Mouse (Mus musculus): ENCODE measurements at regions not wholly inside any gene's neighbourhood (a gene's known extent, or its start where the extent isn't known, plus 50 kb on each side); places are given as distances from the start of the nearest gene placed in this dataset.

DNA sequence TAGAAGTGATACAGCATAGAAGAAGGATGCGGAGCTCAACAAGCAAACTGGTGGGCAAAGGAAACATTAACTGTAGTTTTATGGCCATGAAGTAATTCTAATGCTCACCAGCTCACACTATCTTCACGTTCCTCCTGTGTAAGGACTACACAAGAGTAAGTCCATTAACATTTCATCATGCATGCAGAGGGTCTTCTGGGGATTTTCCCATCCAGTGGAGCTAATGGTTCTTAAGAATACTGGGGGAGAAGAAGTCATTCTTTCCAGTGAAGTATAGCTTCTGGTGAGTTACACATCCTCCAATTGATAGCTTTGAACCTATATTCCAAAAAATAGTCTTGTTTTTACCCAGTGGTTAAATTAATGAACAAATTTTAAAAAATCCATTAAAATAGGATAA, 1103.4 kb upstream of the Cited2 start:
- TF ChIP-seq CTCF (IDR thresholded peaks at IDR 0.05; ENCODE audit: low read depth, low read length), result no peak
- TF ChIP-seq POLR2A (IDR thresholded peaks at IDR 0.05; ENCODE audit: extremely low read depth, insufficient read depth, low read length), result no peak
